Mouse (Mus musculus) cerebellum, adult 2 months (tissue): ENCODE results near the gene Crabp2. TPM values are rescaled to one million over a fixed set of nuclear protein-coding genes. Genes with fewer than 3 reads are reported as not detected.

ENCODE experiments used
- DNase-seq, 2 experiments: peaks; one replicate each; pipeline ENCODE4 v3.0.0; 2021
- H3K27ac ChIP-seq: fragments of 200-500 bp; 2 replicates; pipeline ENCODE4 v1.5.1; 2012; ENCODE audit warnings: low read length, control low read depth, inconsistent platforms; ENCODE audit not compliant: insufficient read depth
- H3K27me3 ChIP-seq: fragments of 200-500 bp; 2 replicates; pipeline ENCODE4 v1.6.1; 2012; ENCODE audit warnings: inconsistent platforms, mild to moderate bottlenecking, low read length, moderate library complexity; ENCODE audit not compliant: control insufficient read depth, insufficient read depth
- H3K4me1 ChIP-seq: fragments of 200-500 bp; 2 replicates; pipeline ENCODE4 v1.6.1; 2011; ENCODE audit warnings: low read length; ENCODE audit not compliant: control insufficient read depth, insufficient read depth
- H3K4me3 ChIP-seq: fragments of 200-500 bp; replicated peaks from 2 replicates; pipeline ENCODE3; 2011; ENCODE audit warnings: mild to moderate bottlenecking, low read depth, low read length, control low read depth; ENCODE audit not compliant: insufficient read depth
- CTCF ChIP-seq: fragments of 200-500 bp; IDR thresholded peaks from 2 replicates; pipeline ENCODE4 v1.5.1; 2011; ENCODE audit warnings: low read depth, mild to moderate bottlenecking, control low read depth, low read length, moderate library complexity, borderline replicate concordance; ENCODE audit not compliant: insufficient read depth
- POLR2A ChIP-seq: fragments of 200-500 bp; IDR thresholded peaks from 2 replicates; pipeline ENCODE4 v1.6.1; 2011; ENCODE audit warnings: low read length, control low read depth, borderline replicate concordance; ENCODE audit not compliant: insufficient read depth
- WGBS: fragments of 180-500 bp; shearing (Covaris S2); methylation state at CpG from one replicate; pipeline ENCODE4 v1.1.7; 2018; 5-methylcytosine and 5-hydroxymethylcytosine counted together
- polyA plus RNA-seq: library from polyadenylated mRNA; depleted of rRNA; stranded (reverse); fragments of >200 nt; gene quantifications from 2 replicates; pipeline ENCODE4 v1.2.3, GENCODE M21; 2012

Crabp2 gene
- polyA plus RNA-seq, 1 experiment: 3.5 TPM

DNA sequence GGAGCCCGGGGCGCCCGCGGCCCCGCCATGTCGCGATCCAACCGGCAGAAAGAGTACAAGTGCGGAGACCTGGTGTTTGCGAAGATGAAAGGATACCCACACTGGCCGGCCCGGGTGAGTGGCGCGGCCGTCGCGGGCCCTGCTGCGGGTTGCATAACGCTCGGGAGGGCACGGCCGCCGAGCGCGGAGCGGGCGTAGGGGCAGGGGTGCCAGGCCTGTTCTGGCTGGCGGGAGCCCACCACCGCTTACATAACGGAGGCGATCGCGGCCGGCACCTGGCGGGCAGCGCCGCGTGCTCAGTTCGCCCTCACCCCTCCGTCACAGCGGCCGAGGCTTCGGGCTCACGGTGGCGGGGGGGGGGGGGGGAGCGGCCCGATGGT, 41.9 kb upstream of the Crabp2 start:
- peaks cover 25% of the 10 kb centered on the region for H3K4me1 ChIP-seq
- WGBS: 1% methylated on average over 43 of the region's 47 CpGs
- TF ChIP-seq CTCF (no peak), POLR2A (peak; percentile 15; the same call in 1 of the 2 replicates)
- H3K4me3 ChIP-seq: peak overlapping the region; percentile 98
- peak overlapping the region; percentile 99 for H3K27ac ChIP-seq
- peak; percentile 77 to 83 for DNase-seq
- H3K27me3 ChIP-seq: no peaks in the 10 kb centered on the region

DNA sequence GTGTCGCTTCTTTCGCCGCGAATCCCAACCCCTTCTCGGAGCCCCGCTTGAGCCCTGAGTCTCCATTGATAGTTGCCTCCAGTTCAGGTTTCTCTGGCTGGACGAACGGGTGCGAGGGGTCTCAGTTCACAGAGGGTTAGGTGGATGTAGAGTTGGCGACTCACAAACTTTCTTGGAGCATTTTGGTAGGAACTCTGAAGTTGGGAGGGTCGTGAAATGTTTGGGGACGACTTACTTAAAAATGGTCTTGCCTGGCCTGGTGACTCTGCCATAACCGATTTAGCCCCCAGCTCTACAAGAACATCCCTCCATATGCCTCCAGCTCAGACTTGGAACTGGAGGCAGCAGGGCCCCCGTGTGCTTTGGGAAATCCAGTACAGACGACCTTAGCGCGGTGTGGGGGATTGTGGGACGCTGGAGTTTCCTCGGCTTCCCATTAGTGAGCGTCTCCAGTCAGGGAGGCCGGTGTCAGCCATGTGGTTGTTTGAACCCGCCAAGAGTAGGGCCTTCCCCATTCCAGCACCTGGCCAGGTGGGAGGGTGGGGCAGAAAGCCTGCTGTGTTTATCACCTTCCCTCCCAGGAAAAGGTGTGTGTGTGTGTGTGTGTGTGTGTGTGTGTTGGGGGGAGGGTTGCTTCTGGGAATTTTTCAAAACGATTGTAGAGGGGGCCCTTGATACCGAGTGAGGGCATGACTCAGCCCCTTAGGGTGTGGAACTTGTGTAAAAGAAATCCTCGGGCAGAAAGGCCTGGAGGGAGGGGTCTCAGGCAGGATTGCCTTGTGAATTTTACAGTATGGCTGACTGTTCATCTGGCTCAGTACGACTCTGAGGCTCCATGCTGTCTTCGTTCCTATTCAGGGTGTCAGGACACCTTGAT, 41.2 kb upstream of the Crabp2 start:
- TF ChIP-seq POLR2A (no peak), CTCF (no peak)
- H3K4me1 ChIP-seq: peaks cover 25% of the 10 kb centered on the region
- H3K27me3 ChIP-seq: no peaks in the 10 kb centered on the region
- DNase-seq: peak; percentile 51 to 55
- WGBS: under 1% methylated on average over 27 of the region's 27 CpGs
- peak overlapping the region; percentile 99 for H3K27ac ChIP-seq
- H3K4me3 ChIP-seq: peak overlapping the region; percentile 98

DNA sequence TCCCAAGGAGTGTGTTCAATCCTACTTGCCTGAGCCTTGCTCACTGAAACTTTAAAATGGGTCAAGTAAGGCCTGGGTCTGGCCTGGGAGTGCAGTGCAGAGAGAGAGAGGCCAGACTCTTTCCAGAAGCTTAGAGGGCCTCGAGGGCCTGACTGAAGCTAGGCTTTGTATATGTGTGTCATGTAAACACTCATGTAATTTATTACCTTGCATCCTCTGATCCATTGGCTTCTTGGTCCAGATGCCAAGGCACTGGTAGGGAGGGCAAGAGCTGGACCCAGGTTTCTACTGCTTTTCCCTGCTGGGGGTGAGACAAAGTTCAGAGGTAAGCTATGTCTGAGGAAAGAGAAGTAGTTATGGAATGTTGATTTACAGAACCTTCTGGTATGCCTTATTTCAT, 40.6 kb upstream of the Crabp2 start:
- peak overlapping the region; percentile 99 for H3K27ac ChIP-seq
- no peak for TF ChIP-seq POLR2A
- no peak for TF ChIP-seq CTCF

DNA sequence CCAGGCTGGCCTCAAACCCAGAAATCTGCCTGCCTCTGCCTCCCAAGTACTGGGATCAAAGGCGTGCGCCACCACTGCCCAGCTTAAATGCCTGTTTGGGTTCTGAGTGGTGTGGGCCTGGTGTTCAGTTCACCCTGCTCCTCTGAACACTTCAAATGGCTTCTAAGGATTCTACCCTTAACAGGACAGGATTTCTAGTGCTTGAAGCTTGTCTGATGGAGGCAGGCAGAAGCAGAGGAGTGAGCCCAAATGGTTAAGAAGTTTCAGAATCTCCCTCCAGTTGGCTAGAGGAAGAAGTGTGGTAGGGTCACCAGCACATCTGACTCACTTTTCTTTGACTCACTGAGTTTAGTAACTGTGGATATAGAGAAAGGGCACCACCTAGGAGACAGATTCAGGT, 39.1 kb upstream of the Crabp2 start:
- WGBS: 95% methylated on average over 2 of the region's 2 CpGs
- Histone ChIP-seq H3K27me3 (no peaks in the 10 kb centered on the region), H3K4me1 (peaks cover 25% of the 10 kb centered on the region), H3K4me3 (no peak overlapping the region), H3K27ac (no peak overlapping the region)
- DNase-seq: no peak
- TF ChIP-seq CTCF: no peak
- no peak for TF ChIP-seq POLR2A

More for the DNA sequence above, 40.6 kb upstream of the Crabp2 start:
- DNase-seq: no peak
- 0% methylated on average over 1 of the region's 1 CpGs for WGBS
- H3K27me3 ChIP-seq: no peaks in the 10 kb centered on the region
- H3K4me1 ChIP-seq: peaks cover 25% of the 10 kb centered on the region
- H3K4me3 ChIP-seq: peak overlapping the region; percentile 98

GRCm38 (mm10) chr3:87909874-87910273, 38.6 kb upstream of the Crabp2 start:
- H3K4me1 ChIP-seq: peaks cover 25% of the 10 kb centered on the region
- H3K27ac ChIP-seq: no peak overlapping the region
- no peak overlapping the region for H3K4me3 ChIP-seq

DNA sequence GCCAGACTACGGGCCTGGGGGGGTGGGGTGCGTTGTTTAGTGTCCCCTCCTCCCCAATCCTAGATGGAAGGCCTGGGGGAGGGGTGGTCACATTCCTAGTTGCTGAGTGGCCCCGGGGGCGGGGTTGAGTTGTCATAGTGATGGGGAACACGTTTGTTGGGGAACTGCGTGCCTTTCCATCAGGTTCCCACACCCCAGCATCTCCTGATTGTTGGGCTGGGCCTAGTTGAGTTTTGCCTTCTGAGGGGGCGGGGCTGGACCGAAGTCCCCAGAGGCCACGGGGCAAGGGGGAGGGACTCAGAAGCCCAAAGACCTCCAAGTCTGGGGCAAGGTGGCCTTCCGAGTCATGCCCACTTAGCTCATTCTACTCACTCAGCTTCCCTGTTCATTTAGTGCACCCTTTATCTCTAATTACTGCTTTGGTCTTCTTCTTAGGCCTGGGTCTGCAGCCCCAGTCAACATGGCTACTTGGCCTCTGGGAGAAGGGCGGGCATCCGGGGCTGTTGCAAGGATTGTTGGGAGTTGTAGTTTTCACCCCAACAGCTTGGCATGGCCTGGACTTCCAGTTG, 37.8 kb upstream of the Crabp2 start:
- DNase-seq: peak; percentile 63 to 72
- WGBS: 3% methylated on average over 12 of the region's 12 CpGs
- Histone ChIP-seq H3K27ac (peak overlapping the region; percentile 61; the same call in 1 of the 2 replicates), H3K27me3 (no peaks in the 10 kb centered on the region), H3K4me3 (peak overlapping the region; percentile 99), H3K4me1 (peaks cover 25% of the 10 kb centered on the region)
- TF ChIP-seq CTCF: no peak
- no peak for TF ChIP-seq POLR2A

More at GRCm38 (mm10) chr3:87909874-87910273, 38.6 kb upstream of the Crabp2 start:
- no peak for DNase-seq
- TF ChIP-seq POLR2A (no peak), CTCF (no peak)
- no peaks in the 10 kb centered on the region for H3K27me3 ChIP-seq
- WGBS: 4% methylated on average over 4 of the region's 4 CpGs

- 82% methylated on average over 7 of the region's 7 CpGs for WGBS
- TF ChIP-seq CTCF (no peak), POLR2A (no peak)
These were observed 35.0 kb upstream of the Crabp2 start for GRCm38 (mm10) chr3:87913491-87913890.

More at GRCm38 (mm10) chr3:87913491-87913890, 35.0 kb upstream of the Crabp2 start:
- DNase-seq: no peak
- peaks cover 21% of the 10 kb centered on the region for H3K4me1 ChIP-seq
- H3K27me3 ChIP-seq: no peaks in the 10 kb centered on the region
- no peak overlapping the region for H3K4me3 ChIP-seq
- no peak overlapping the region for H3K27ac ChIP-seq
